Mouse (Mus musculus): Measurements from ENCODE around the gene Erbb3. TPM values are rescaled to one million over a fixed set of nuclear protein-coding genes. Genes with fewer than 3 reads are reported as not detected.
A peak's percentile ranks its signal among the peaks of the same experiment; 100 is the strongest.

The Erbb3 gene
- total RNA-seq, 2 experiments from 2014 or later = 4.8 to 7.2 TPM

DNA sequence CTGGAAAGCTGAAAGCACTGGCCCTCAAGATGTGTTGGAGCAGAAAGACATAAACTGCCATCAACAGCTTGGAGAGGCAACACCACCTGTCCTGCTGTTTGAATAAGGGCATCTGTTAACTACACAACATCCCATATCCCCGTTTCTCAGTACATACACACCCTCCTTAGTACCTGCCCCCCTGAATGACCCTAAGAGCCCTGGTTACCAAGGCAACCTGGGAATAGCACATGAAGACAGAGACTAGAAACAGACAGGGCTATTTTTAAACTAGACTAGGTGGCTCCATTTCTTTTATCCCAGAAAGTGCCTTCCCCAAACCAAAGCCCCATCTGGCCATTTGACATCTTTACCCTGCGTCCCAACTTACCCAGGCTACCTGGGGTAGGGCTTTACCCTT, 46.4 kb downstream of the Erbb3 start:
- intact Hi-C loops (cut with DNase I; ENCODE audit: low total_unique reads) = no loop called here
- no peak for DNase-seq

- intact Hi-C loops (cut with DNase I; ENCODE audit: low total_unique reads) = no loop called here
- DNase-seq = no peak
These were observed 51.0 kb downstream of the Erbb3 start for GRCm38 (mm10) chr10:128538340-128538870.

GRCm38 (mm10) chr10:128536266-128536940, 53.0 kb downstream of the Erbb3 start:
- intact Hi-C loops (cut with DNase I; ENCODE audit: low total_unique reads) = no loop called here
- DNase-seq = peak; percentile 86

DNA sequence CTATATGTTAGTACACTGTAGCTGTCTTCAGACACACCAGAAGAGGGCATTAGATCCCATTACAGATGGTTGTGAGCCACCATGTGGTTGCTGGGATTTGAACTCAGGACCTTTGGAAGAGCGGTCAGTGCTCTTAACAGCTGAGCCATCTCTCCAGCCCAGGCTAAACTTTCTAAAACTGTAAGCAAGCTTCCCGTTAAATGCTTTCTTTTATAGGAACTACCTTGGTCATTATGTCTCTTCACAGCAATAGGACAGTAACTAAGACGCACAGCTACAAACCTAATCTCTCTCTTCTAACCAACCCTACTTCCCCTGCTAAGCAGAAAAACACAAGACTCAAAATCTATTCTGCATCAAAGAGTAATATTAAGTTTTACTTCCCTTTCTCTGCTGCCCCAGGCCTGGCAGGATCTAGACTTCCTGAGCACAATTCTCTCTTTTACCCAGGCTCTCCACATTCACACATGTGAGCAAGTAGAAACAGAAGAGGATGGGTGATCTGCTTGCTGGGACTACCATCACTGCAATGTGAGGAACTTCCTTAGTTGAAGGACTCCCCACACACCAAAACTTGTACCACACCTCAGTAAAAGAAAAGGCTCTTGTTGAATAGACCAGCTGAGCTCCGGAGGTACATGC, 53.7 kb downstream of the Erbb3 start:
- no peak for DNase-seq
- intact Hi-C loops (cut with DNase I; ENCODE audit: low total_unique reads) = no loop called here

DNA sequence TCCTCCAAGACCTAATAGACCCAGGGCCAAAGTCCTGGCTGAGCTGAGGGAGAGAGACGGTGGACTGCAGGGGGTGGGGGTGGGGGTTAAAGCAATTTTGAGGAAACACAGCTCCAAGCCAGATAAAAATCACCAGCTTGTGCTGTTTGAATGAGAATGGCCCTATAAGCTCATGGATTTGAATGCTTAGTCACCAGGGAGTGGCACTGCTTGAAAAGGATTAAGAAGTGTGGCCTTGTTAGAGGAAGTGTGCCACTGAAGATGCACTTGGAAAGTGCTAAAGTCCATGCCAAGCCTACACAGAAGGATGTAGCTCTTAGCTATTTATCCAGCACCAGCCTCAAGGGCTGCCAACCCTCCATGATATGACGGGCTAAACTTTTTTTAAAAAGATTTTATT, 54.2 kb downstream of the Erbb3 start:
- intact Hi-C loops (cut with DNase I; ENCODE audit: low total_unique reads) = no loop called here
- DNase-seq = no peak

GRCm38 (mm10) chr10:128526366-128527356, 62.8 kb downstream of the Erbb3 start:
- no peak for DNase-seq
- intact Hi-C loops (cut with DNase I; ENCODE audit: low total_unique reads) = no loop called here

GRCm38 (mm10) chr10:128525671-128526308, 63.7 kb downstream of the Erbb3 start, which contains the start of gene Esyt1:
TSS of gene Esyt1 (minus strand) at chr10:128525871.
- DNase-seq = peak; percentile 94
- intact Hi-C loops (cut with DNase I; ENCODE audit: low total_unique reads) = no loop called here

DNA sequence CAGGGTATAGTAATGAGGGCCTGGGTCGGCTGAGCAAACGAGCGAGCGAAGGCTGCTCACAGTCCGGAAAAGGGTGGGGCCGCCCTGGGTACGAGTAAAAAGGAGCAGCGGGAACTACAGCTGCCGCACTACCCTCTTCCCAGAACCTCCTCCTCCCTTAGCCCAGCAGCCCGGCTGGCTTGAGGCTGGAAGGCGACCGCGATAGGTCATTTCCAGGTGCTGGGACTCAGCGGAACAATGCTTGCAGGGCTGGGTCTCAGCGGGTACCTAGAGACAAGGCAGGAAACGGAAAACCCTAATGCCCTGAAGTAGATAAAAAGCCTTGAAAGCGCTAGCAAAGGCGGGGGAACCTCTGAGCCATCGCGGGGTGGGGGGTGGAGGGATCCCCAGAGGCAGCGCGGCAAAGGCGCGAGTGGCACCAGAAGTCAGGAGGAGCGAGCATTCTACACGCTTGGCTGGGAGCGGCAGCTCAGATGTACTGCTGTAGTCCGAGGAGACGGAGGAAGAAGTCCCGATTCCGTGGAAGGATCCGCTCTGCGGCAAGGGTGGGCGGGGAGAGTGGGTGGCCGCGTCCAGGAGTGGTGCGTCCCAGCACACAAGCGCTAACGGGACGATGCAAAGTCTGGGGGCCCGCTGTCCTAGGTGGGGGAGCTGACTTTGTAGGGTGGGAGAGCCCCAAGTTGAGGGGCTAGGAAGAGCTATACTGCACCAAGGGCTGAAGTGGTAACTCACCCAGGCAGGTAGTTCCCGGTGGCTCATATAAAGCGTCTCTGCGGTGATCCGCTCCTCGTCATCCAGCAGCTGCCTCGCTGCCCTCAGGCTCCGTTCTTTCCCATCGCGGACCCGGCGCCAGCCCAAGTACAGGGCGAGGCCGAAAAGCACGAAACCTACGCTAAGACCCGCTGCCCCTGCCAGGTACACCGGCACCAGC, 64.5 kb downstream of the Erbb3 start:
- peak; percentile 65 for DNase-seq
- intact Hi-C loops (cut with DNase I; ENCODE audit: low total_unique reads) = no loop called here

DNA sequence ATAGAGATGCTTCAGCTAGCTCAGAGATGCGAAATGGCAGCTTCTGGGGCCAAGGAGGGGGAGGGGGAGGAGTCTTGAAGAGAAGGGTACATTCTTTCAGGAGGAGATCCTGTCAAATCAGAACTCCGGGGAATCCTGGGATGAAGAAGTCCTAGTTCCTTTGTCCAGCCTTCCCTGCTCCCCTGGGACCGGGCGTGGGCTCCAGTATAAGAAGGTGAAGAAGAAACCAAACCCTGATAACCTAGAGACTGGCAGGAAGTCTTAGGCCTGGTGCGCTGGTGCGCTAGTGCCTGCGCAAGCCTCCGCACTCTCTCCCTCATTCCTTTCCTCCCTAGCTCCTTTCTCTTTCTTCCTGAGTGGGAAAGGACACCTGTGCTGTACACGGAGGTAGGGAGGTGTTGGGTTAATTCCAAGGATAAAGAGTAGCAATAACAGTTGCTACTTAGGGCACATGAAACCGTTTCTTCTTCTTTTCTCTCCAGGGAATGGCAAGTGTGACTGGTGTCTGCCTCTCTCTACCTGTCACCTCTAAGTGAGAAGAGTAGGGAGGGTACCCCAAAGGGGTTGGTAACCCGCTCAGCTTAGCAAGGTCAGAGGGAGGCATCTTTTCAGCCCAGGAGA, 65.2 kb downstream of the Erbb3 start:
- intact Hi-C loops (cut with DNase I; ENCODE audit: low total_unique reads) = no loop called here
- DNase-seq = no peak

DNA sequence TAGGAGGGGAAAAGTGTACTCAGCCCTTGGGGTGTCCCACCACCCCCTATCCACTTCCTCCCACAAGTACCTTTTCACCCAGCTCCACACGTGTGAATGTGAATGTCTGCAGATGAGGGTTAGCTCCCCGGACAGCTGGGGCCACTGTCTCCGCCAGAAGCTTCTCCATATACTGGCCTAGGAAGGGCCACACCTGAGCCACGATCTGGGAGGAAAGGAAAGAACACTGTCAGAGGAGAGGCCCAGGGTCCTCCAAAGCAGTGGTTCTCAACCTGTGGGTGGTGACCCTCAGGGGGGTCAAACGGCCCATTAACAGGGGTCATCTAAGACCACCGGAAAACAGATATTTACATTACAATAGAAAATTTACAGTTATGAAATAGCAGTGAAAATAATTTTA, 67.1 kb downstream of the Erbb3 start:
- DNase-seq = no peak
- intact Hi-C loops (cut with DNase I; ENCODE audit: low total_unique reads) = no loop called here

DNA sequence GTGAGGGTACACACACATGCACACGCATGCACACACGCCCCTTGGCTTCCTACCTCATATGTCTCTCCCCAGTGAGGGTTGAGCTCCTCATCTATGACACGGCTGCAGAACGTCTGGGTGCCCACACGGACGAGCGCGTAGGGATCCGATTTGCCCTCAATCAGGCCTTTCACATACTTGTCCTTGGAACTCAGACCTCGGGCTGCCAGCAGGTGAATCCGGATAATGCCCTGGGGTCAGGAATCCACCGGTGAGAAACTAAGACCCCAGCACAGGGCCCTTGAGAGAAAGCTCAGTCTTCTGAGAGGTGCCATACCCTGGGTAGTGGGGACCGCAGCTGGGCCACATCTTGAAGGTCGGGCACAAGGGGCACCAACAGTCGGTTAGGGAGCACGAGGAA, 68.9 kb downstream of the Erbb3 start:
- no peak for DNase-seq
- intact Hi-C loops (cut with DNase I; ENCODE audit: low total_unique reads) = no loop called here

- intact Hi-C loops (cut with DNase I; ENCODE audit: low total_unique reads) = no loop called here
- DNase-seq = peak; percentile 41
These were observed 70.6 kb downstream of the Erbb3 start for GRCm38 (mm10) chr10:128518833-128519232.

Small RNA genes within 50 kb of the gene (microRNA-seq; reads per million reads assigned to microRNA genes)
- 0 reads per million in 2 experiments for gene Gm47275
- gene Mir6917 = 0.50 to 0.96 reads per million in 2 experiments

Other genes starting within 250 kb of the Erbb3 start
- 100 to 1,000 TPM; 257 to 331 TPM for gene Coq10a, start 220.7 kb downstream of the Erbb3 start, total RNA-seq (2021)
- 10 to 100 TPM; 53.7 to 54.8 TPM for gene Ankrd52, start 212.5 kb downstream of the Erbb3 start, total RNA-seq (2021)
- gene Slc39a5, start 188.4 kb downstream of the Erbb3 start, total RNA-seq (2021) = not detected
- gene Nabp2, start 178.2 kb downstream of the Erbb3 start, total RNA-seq (2021) = 10 to 100 TPM; 48.2 to 51.8 TPM
- 10 to 100 TPM; 12.9 to 13.0 TPM for gene Rnf41, start 178.0 kb downstream of the Erbb3 start, total RNA-seq (2021)
- 10 to 100 TPM; 43.4 to 44.6 TPM for gene Smarcc2, start 130.4 kb downstream of the Erbb3 start, total RNA-seq (2021)
- gene Myl6, start 95.5 kb downstream of the Erbb3 start, total RNA-seq (2021) = 100 to 1,000 TPM; 214 to 276 TPM
- gene Myl6b, start 91.0 kb downstream of the Erbb3 start, total RNA-seq (2021) = 100 to 1,000 TPM in 1 of 2 experiments, 10 to 100 TPM in 1; 54.6 to 180 TPM
- gene Esyt1, start 63.8 kb downstream of the Erbb3 start, total RNA-seq (2021) = 10 to 100 TPM; 21.6 to 24.0 TPM
- 1 to 10 TPM; 5.0 to 6.4 TPM for gene Zc3h10, start 41.9 kb downstream of the Erbb3 start, total RNA-seq (2021)
- 1,000 to 10,000 TPM; 1,413 to 1,625 TPM for gene Rpl41, start 40.3 kb downstream of the Erbb3 start, total RNA-seq (2021)
- gene Pa2g4, start 23.7 kb downstream of the Erbb3 start, total RNA-seq (2021) = 10 to 100 TPM; 50.2 to 54.0 TPM
- gene Rps26, start 37.1 kb upstream of the Erbb3 start, total RNA-seq (2021) = 100 to 1,000 TPM; 455 to 537 TPM
- under 1 TPM; 0.25 to 0.58 TPM for gene Ikzf4, start 56.3 kb upstream of the Erbb3 start, total RNA-seq (2021)
- 10 to 100 TPM; 11.8 to 12.8 TPM for gene Suox, start 84.4 kb upstream of the Erbb3 start, total RNA-seq (2021)
- gene Rab5b, start 106.6 kb upstream of the Erbb3 start, total RNA-seq (2021) = 10 to 100 TPM; 75.2 to 78.2 TPM
- gene Pmel, start 114.5 kb upstream of the Erbb3 start, total RNA-seq (2021) = 1 to 10 TPM in 1 of 2 experiments, under 1 TPM in 1; 0.71 to 1.2 TPM
- gene Cdk2, start 115.4 kb upstream of the Erbb3 start, total RNA-seq (2021) = 1 to 10 TPM; 7.5 to 8.5 TPM
- 10 to 100 TPM in 1 of 2 experiments, 1 to 10 TPM in 1; 8.3 to 10.8 TPM for gene Dgka, start 155.2 kb upstream of the Erbb3 start, total RNA-seq (2021)
- gene Pym1, start 158.2 kb upstream of the Erbb3 start, total RNA-seq (2021) = 10 to 100 TPM; 10.9 to 14.3 TPM
- 1 to 10 TPM; 3.2 TPM for gene Mmp19, start 201.3 kb upstream of the Erbb3 start, total RNA-seq (2021)
- 10 to 100 TPM; 23.3 to 24.5 TPM for gene Dnajc14, start 214.4 kb upstream of the Erbb3 start, total RNA-seq (2021)
- gene Tmem198b, start 214.7 kb upstream of the Erbb3 start, total RNA-seq (2021) = 1 to 10 TPM; 6.4 to 7.4 TPM
- gene Sarnp, start 227.7 kb upstream of the Erbb3 start, total RNA-seq (2021) = 10 to 100 TPM; 33.3 to 36.3 TPM
- 1 to 10 TPM; 5.8 to 6.3 TPM for gene Ormdl2, start 232.0 kb upstream of the Erbb3 start, total RNA-seq (2021)